Mouse (Mus musculus): Measurements from ENCODE around the gene Kif16b. TPM values are rescaled to one million over a fixed set of nuclear protein-coding genes. Genes with fewer than 3 reads are reported as not detected.

Kif16b gene
- total RNA-seq, 2 experiments from 2014 or later, result 18.1 to 19.4 TPM

GRCm38 (mm10) chr2:142682965-142683709 is 218.2 kb downstream of the Kif16b start:
- DNase-seq (ENCODE audit: low spot score in 2 of 2), result no peak

- DNase-seq (ENCODE audit: low spot score in 2 of 2), result no peak
These were observed 232.9 kb downstream of the Kif16b start for GRCm38 (mm10) chr2:142668426-142668825.

- no peak for DNase-seq (ENCODE audit: low spot score in 2 of 2)
These were observed 249.7 kb downstream of the Kif16b start for GRCm38 (mm10) chr2:142651591-142651990.

GRCm38 (mm10) chr2:142648023-142648453 is 253.3 kb downstream of the Kif16b start:
- DNase-seq (ENCODE audit: low spot score in 2 of 2), result no peak

GRCm38 (mm10) chr2:142646863-142647262 is 254.5 kb downstream of the Kif16b start:
- DNase-seq (ENCODE audit: low spot score in 2 of 2), result no peak

GRCm38 (mm10) chr2:142641766-142642165 is 259.6 kb downstream of the Kif16b start:
- no peak for DNase-seq (ENCODE audit: low spot score in 2 of 2)

GRCm38 (mm10) chr2:142635606-142636304 is 265.6 kb downstream of the Kif16b start:
- DNase-seq (ENCODE audit: low spot score in 2 of 2), result no peak

- no peak for DNase-seq (ENCODE audit: low spot score in 2 of 2)
These were observed 267.3 kb downstream of the Kif16b start for GRCm38 (mm10) chr2:142633996-142634559.

- DNase-seq (ENCODE audit: low spot score in 2 of 2), result no peak
These were observed 271.6 kb downstream of the Kif16b start for GRCm38 (mm10) chr2:142629523-142630312.

- DNase-seq (ENCODE audit: low spot score in 2 of 2), result no peak
These were observed 275.6 kb downstream of the Kif16b start for GRCm38 (mm10) chr2:142625756-142626155.

- no peak for DNase-seq (ENCODE audit: low spot score in 2 of 2)
These were observed 276.2 kb downstream of the Kif16b start for GRCm38 (mm10) chr2:142625101-142625500.

- no peak for DNase-seq (ENCODE audit: low spot score in 2 of 2)
These were observed 277.1 kb downstream of the Kif16b start for GRCm38 (mm10) chr2:142624254-142624653.

- no peak for DNase-seq (ENCODE audit: low spot score in 2 of 2)
These were observed 280.2 kb downstream of the Kif16b start for GRCm38 (mm10) chr2:142621152-142621551.

- DNase-seq (ENCODE audit: low spot score in 2 of 2), result no peak
These were observed 281.4 kb downstream of the Kif16b start for GRCm38 (mm10) chr2:142619926-142620325.

GRCm38 (mm10) chr2:142614535-142614934 is 286.8 kb downstream of the Kif16b start:
- no peak for DNase-seq (ENCODE audit: low spot score in 2 of 2)

- no peak for DNase-seq (ENCODE audit: low spot score in 2 of 2)
These were observed 288.9 kb downstream of the Kif16b start for GRCm38 (mm10) chr2:142612359-142612953.

GRCm38 (mm10) chr2:142611113-142611512 is 290.2 kb downstream of the Kif16b start:
- DNase-seq (ENCODE audit: low spot score in 2 of 2), result peak in 1 of 2 experiments; percentile 12

GRCm38 (mm10) chr2:142610206-142610605 is 291.1 kb downstream of the Kif16b start:
- no peak for DNase-seq (ENCODE audit: low spot score in 2 of 2)

GRCm38 (mm10) chr2:142608778-142609177 is 292.6 kb downstream of the Kif16b start:
- DNase-seq (ENCODE audit: low spot score in 2 of 2), result peak in 1 of 2 experiments; percentile 49

- no peak for DNase-seq (ENCODE audit: low spot score in 2 of 2)
These were observed 296.6 kb downstream of the Kif16b start for GRCm38 (mm10) chr2:142604762-142605161.

- DNase-seq (ENCODE audit: low spot score in 2 of 2), result no peak
These were observed 298.1 kb downstream of the Kif16b start for GRCm38 (mm10) chr2:142603210-142603609.
